Mouse (Mus musculus): ENCODE measurements at regions not wholly inside any gene's neighbourhood (a gene's known extent, or its start where the extent isn't known, plus 50 kb on each side); places are given as distances from the start of the nearest gene placed in this dataset.

- peak in 1 of 2 experiments; percentile 12 for DNase-seq (ENCODE audit: low spot score in 2 of 2)
Observed at GRCm38 (mm10) chr2:74463407-74463806, 115.8 kb downstream of the Lnpk start.

GRCm38 (mm10) chr2:74461211-74461844, 117.9 kb downstream of the Lnpk start:
- DNase-seq (ENCODE audit: low spot score in 2 of 2) = no peak

- DNase-seq (ENCODE audit: low spot score in 2 of 2) = no peak
Observed at GRCm38 (mm10) chr2:74454431-74454830, 124.8 kb downstream of the Lnpk start.

- no peak for DNase-seq (ENCODE audit: low spot score in 2 of 2)
Observed at GRCm38 (mm10) chr2:74452679-74453078, 126.6 kb downstream of the Lnpk start.

- no peak for DNase-seq (ENCODE audit: low spot score in 2 of 2)
Observed at GRCm38 (mm10) chr2:74451578-74451977, 127.7 kb downstream of the Lnpk start.

- DNase-seq (ENCODE audit: low spot score in 2 of 2) = no peak
Observed at GRCm38 (mm10) chr2:74451038-74451437, 128.2 kb downstream of the Lnpk start.

- DNase-seq (ENCODE audit: low spot score in 2 of 2) = no peak
Observed at GRCm38 (mm10) chr2:74450064-74450765, 129.0 kb downstream of the Lnpk start.

- DNase-seq (ENCODE audit: low spot score in 2 of 2) = no peak
Observed at GRCm38 (mm10) chr2:74435184-74435911, 143.9 kb downstream of the Lnpk start.

- peak in 1 of 2 experiments; percentile 36 for DNase-seq (ENCODE audit: low spot score in 2 of 2)
Observed at GRCm38 (mm10) chr2:74426746-74427145, 152.5 kb downstream of the Lnpk start.

- peak; percentile 57 to 79 for DNase-seq (ENCODE audit: low spot score in 2 of 2)
Observed at GRCm38 (mm10) chr2:74424726-74425125, 154.5 kb downstream of the Lnpk start.

GRCm38 (mm10) chr2:74416097-74416496, 163.1 kb downstream of the Lnpk start:
- no peak for DNase-seq (ENCODE audit: low spot score in 2 of 2)

- no peak for DNase-seq (ENCODE audit: low spot score in 2 of 2)
Observed at GRCm38 (mm10) chr2:74414721-74415120, 164.5 kb downstream of the Lnpk start.

GRCm38 (mm10) chr2:74409856-74410404, 169.3 kb downstream of the Lnpk start:
- DNase-seq (ENCODE audit: low spot score in 2 of 2) = peak in 1 of 2 experiments; percentile 52

- DNase-seq (ENCODE audit: low spot score in 2 of 2) = no peak
Observed at GRCm38 (mm10) chr2:74404493-74404892, 174.7 kb downstream of the Lnpk start.

- no peak for DNase-seq (ENCODE audit: low spot score in 2 of 2)
Observed at GRCm38 (mm10) chr2:74391064-74391463, 188.2 kb downstream of the Lnpk start.

GRCm38 (mm10) chr2:74388078-74388477, 191.2 kb downstream of the Lnpk start:
- DNase-seq (ENCODE audit: low spot score in 2 of 2) = peak in 1 of 2 experiments; percentile 62

- DNase-seq (ENCODE audit: low spot score in 2 of 2) = peak in 1 of 2 experiments; percentile 24
Observed at GRCm38 (mm10) chr2:74384918-74385317, 194.3 kb downstream of the Lnpk start.

GRCm38 (mm10) chr2:74380574-74381287, 198.5 kb downstream of the Lnpk start:
- DNase-seq (ENCODE audit: low spot score in 2 of 2) = no peak

- DNase-seq (ENCODE audit: low spot score in 2 of 2) = peak in 1 of 2 experiments; percentile 7
Observed at GRCm38 (mm10) chr2:74378709-74379108, 200.5 kb downstream of the Lnpk start.

GRCm38 (mm10) chr2:74373938-74374337, 205.3 kb downstream of the Lnpk start:
- no peak for DNase-seq (ENCODE audit: low spot score in 2 of 2)

- no peak for DNase-seq (ENCODE audit: low spot score in 2 of 2)
Observed at GRCm38 (mm10) chr2:74373056-74373455, 206.2 kb downstream of the Lnpk start.

- DNase-seq (ENCODE audit: low spot score in 2 of 2) = no peak
Observed at GRCm38 (mm10) chr2:74363255-74363654, 216.0 kb downstream of the Lnpk start.
